Mouse (Mus musculus) liver, postnatal 0 days (tissue): ENCODE results near the gene Tspan4. TPM values are rescaled to one million over a fixed set of nuclear protein-coding genes. Genes with fewer than 3 reads are reported as not detected.

Experiments
- ATAC-seq: fragments of 200-750 bp; cut with Nextera tagmentation; 2 replicates; pipeline ENCODE4 v1.8.0; 2017; ENCODE audit warnings: mild to moderate bottlenecking, moderate library complexity
- DNase-seq: peaks from one replicate; pipeline ENCODE4 v3.0.0-alpha.2; 2016
- H3K27ac ChIP-seq: fragments of 300-500 bp; sonication (generic); 2 replicates; pipeline ENCODE4 v1.5.1; 2014; ENCODE audit warnings: antibody characterized with exemption, moderate library complexity, mild to moderate bottlenecking, low read depth
- H3K27me3 ChIP-seq: fragments of 300-500 bp; sonication (generic); 2 replicates; pipeline ENCODE4 v1.6.1; 2014; ENCODE audit warnings: low read length, control low read depth, mixed read lengths; ENCODE audit not compliant: insufficient read depth
- H3K36me3 ChIP-seq: fragments of 300-500 bp; sonication (generic); replicated peaks from 2 replicates; pipeline ENCODE4 v1.6.1; 2014; ENCODE audit warnings: mild to moderate bottlenecking, control low read depth, low read length, moderate library complexity, mixed read lengths; ENCODE audit not compliant: insufficient read depth
- H3K4me1 ChIP-seq: fragments of 300-500 bp; sonication (generic); 2 replicates; pipeline ENCODE4 v1.6.1; 2014; ENCODE audit warnings: antibody characterized with exemption, mild to moderate bottlenecking, control low read depth; ENCODE audit not compliant: insufficient read depth
- H3K4me2 ChIP-seq: fragments of 300-500 bp; sonication (generic); 2 replicates; pipeline ENCODE4 v1.6.1; 2014; ENCODE audit warnings: low read depth, mild to moderate bottlenecking, low read length, moderate library complexity, mixed read lengths
- H3K4me3 ChIP-seq: fragments of 300-500 bp; sonication (generic); 2 replicates; pipeline ENCODE4 v1.5.1; 2014; ENCODE audit warnings: low read depth, low read length
- H3K9ac ChIP-seq: fragments of 300-500 bp; sonication (generic); replicated peaks from 2 replicates; pipeline ENCODE4 v1.6.1; 2014; ENCODE audit warnings: mild to moderate bottlenecking, moderate library complexity
- H3K9me3 ChIP-seq: fragments of 300-500 bp; sonication (generic); 2 replicates; pipeline ENCODE4 v1.6.1; 2016; ENCODE audit warnings: mild to moderate bottlenecking, control low read depth, low read length, mixed read lengths
- CTCF ChIP-seq: sonication (generic); IDR thresholded peaks from 2 replicates; pipeline ENCODE4 v1.5.1; 2016; ENCODE audit warnings: antibody characterized with exemption, low read depth
- EP300 ChIP-seq: IDR thresholded peaks from 2 replicates; pipeline ENCODE4 v1.6.1; 2016; ENCODE audit warnings: antibody characterized with exemption, low read depth, mild to moderate bottlenecking
- WGBS: fragments of 180-500 bp; shearing (Covaris S2); extraction: QIAGEN DNeasy Blood & Tissue Kit; methylation state at CpG from one replicate; pipeline ENCODE4 v1.1.7; 2014; ENCODE audit not compliant: insufficient replicate concordance; 5-methylcytosine and 5-hydroxymethylcytosine counted together
- polyA plus RNA-seq: library from polyadenylated mRNA; unstranded; fragments of >200 nt; fragmentation: Nextera tagmentation; extraction: Ambion mirVana; gene quantifications from 2 replicates; pipeline ENCODE4 v1.2.1, GENCODE M21; 2015

Gene Tspan4
- polyA plus RNA-seq, 1 experiment from 2014 or later, result 72.2 TPM

DNA sequence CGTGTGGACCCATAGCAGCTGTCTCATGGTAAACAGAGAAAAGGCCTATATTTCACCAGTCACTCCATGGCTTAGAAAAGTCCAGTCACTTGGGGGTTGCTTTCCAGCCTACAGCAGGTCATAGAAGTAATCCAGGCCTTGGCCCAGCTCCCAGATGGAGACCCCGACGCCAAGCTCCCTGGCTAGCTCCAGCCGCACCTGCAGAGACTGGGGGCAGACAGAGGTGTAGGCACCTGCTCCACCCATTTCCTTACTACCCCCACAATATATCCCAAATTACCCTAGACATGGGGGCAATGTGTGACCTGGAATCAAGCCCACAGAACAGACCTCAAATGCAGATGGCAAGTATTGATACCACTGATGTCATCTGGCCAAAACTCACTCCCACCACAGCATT lies 20.9 kb downstream of the Tspan4 start:
- H3K9ac ChIP-seq, result no peak overlapping the region
- no peak overlapping the region for H3K4me2 ChIP-seq
- no peak overlapping the region for H3K27ac ChIP-seq
- H3K27me3 ChIP-seq, result no peaks in the 10 kb centered on the region
- H3K9me3 ChIP-seq, result no peaks in the 10 kb centered on the region
- peaks cover 12% of the 10 kb centered on the region for H3K36me3 ChIP-seq
- TF ChIP-seq EP300 (no peak), CTCF (no peak)
- ATAC-seq (no peak), DNase-seq (no peak)
- no peak overlapping the region for H3K4me3 ChIP-seq
- WGBS, result 83% methylated on average over 4 of the region's 4 CpGs
- no peaks in the 10 kb centered on the region for H3K4me1 ChIP-seq

DNA sequence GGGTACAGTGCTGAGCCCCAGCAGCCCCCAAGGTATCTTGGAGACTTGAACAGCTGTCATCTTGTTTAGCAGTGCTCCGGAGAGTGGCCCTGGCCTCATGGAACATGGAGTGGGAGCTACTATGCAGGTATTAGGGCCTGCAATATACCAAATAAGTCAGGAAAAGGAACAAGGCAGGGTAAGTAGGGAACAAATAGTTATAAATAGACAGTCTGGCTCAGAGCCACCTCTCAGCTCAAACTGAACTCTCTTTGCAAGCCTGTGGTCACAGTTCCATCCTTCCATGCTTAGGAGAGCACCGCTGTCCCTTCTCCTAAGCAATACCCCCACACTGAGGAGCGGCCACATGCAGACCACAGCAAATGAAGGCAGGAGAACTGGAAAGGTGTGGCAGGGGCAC lies 22.6 kb downstream of the Tspan4 start:
- Histone ChIP-seq H3K4me1 (peaks cover 4% of the 10 kb centered on the region; the same call in 1 of the 2 replicates), H3K4me3 (no peak overlapping the region), H3K27me3 (no peaks in the 10 kb centered on the region), H3K4me2 (no peak overlapping the region), H3K36me3 (peaks cover 12% of the 10 kb centered on the region), H3K27ac (no peak overlapping the region), H3K9me3 (no peaks in the 10 kb centered on the region), H3K9ac (no peak overlapping the region)
- 90% methylated on average over 3 of the region's 3 CpGs for WGBS
- TF ChIP-seq EP300 (no peak), CTCF (no peak)
- ATAC-seq, result no peak
- DNase-seq, result no peak

DNA sequence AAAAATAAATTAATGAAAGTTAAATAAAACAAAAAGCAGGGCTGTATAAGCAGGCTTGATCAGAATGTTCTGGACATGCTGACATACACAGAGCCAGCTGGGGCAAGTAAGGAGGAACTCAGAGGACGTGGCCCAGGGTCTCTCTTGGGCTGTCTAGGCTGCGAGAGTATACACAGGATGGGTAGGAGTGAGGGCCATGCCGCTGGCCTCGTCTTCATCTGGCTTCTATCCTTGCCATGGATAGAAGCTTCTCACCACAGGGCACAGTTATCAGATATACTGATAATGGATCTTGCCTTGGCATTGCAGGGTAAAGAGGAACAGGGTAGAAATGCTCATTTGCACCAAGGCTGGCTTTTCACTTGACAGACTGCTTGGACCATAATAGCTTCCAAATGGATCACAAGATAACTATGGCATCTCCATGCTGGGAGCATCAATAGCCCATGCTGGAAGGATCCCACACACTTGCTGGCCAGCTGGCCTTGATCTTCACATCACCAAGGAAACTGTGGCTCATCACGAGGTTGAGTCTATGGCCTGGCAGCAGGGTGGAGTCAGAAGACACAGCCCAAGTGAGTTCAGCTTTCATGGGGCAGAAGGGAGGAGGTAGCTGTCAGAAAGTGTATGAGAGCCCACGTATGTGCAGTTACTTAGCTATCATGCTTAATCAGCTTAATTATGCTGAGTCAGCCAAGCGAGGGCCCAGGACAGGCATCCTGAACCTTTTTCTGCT lies 26.9 kb downstream of the Tspan4 start:
- 80% methylated on average over 7 of the region's 7 CpGs for WGBS
- H3K27ac ChIP-seq, result no peak overlapping the region
- H3K4me2 ChIP-seq, result no peak overlapping the region
- H3K9me3 ChIP-seq, result no peaks in the 10 kb centered on the region
- no peak for ATAC-seq
- H3K36me3 ChIP-seq, result 0 out of 2 replicates have a peak, but pooled peaks cover 5% of the 10 kb centered on the region
- no peak overlapping the region for H3K4me3 ChIP-seq
- DNase-seq, result no peak
- TF ChIP-seq EP300 (no peak), CTCF (no peak)
- H3K4me1 ChIP-seq, result peaks cover 4% of the 10 kb centered on the region; the same call in 1 of the 2 replicates
- no peak overlapping the region for H3K9ac ChIP-seq
- H3K27me3 ChIP-seq, result no peaks in the 10 kb centered on the region

DNA sequence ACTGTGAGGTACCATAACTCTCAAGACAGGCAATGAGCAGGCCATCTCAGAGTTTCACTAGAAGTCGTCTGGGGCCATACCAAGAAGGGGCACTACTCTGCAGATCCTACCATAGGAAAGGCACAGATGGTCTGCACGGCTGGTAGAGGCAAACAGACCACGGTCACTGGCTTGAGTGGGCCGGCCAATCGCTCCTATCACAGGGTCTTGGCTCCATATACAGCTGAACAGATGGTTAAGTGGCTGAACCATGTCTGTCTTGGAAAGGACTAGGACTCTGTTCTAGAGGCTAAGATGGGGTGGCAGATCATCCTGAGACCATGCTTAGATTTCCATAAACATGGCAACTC lies 27.5 kb downstream of the Tspan4 start:
- 96% methylated on average over 5 of the region's 5 CpGs for WGBS
- Histone ChIP-seq H3K4me3 (no peak overlapping the region), H3K27me3 (no peaks in the 10 kb centered on the region), H3K4me1 (peaks cover 4% of the 10 kb centered on the region; the same call in 1 of the 2 replicates), H3K9ac (no peak overlapping the region), H3K4me2 (no peak overlapping the region), H3K27ac (no peak overlapping the region), H3K36me3 (0 out of 2 replicates have a peak, but pooled peaks cover 5% of the 10 kb centered on the region), H3K9me3 (no peaks in the 10 kb centered on the region)
- DNase-seq (no peak), ATAC-seq (no peak)
- no peak for TF ChIP-seq CTCF
- TF ChIP-seq EP300, result no peak

DNA sequence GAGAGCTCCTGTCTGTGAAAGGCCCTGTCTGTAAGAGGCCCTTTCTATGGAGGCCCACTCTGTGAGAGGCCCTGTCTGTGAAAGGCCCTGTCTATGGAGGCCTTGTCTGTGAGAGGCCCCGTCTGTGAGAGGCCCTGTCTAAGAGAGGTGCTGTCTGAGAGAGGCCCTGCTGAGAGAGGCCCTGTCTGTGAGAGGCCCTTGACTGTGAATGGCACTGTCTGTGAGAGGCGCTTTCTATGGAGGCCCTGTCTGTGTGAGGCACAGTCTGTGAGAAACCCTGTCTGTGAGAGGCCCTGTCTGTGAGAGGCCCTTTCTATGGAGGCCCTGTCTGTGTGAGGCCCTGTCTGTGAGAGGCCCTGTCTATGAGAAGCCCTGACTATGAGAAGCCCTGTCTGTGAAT lies 31.2 kb downstream of the Tspan4 start:
- Histone ChIP-seq H3K27me3 (no peaks in the 10 kb centered on the region), H3K4me2 (peak overlapping the region; percentile 67), H3K27ac (peak overlapping the region; percentile 60), H3K4me3 (peak overlapping the region; percentile 53), H3K36me3 (peaks cover 15% of the 10 kb centered on the region; the same call in 1 of the 2 replicates), H3K4me1 (peaks cover 4% of the 10 kb centered on the region; the same call in 1 of the 2 replicates), H3K9me3 (no peaks in the 10 kb centered on the region), H3K9ac (peak overlapping the region; percentile 70)
- TF ChIP-seq EP300 (no peak), CTCF (no peak)
- DNase-seq, result no peak
- WGBS, result 69% methylated on average over 2 of the region's 2 CpGs
- peak; percentile 62 for ATAC-seq

DNA sequence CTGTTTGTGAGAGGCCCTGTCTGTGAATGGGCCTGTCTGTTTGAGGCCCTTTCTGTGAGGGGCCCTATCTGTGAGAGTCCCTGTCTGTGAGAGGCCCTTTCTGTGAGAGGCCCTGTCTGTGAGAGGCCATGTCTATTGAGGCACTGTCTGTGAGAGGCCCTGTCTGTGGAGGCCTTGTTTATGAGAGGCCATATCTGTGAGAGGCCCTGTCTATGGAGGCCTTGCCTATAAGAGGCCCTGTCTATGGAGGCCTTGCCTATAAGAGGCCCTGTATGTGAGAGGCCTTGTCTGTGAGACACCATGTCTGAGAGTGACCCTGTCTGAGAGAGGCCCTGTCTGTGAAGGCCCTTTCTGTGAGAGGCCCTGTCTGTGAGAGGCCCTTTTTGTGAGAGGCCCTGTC lies 33.1 kb downstream of the Tspan4 start:
- TF ChIP-seq CTCF, result no peak
- no peak for TF ChIP-seq EP300
- Histone ChIP-seq H3K36me3 (peaks cover 17% of the 10 kb centered on the region), H3K4me1 (no peaks in the 10 kb centered on the region), H3K9me3 (no peaks in the 10 kb centered on the region), H3K4me2 (peak overlapping the region; percentile 67), H3K9ac (peak overlapping the region; percentile 70), H3K27ac (peak overlapping the region; percentile 60), H3K4me3 (peak overlapping the region; percentile 53), H3K27me3 (no peaks in the 10 kb centered on the region)
- ATAC-seq (peak; percentile 48), DNase-seq (no peak)

DNA sequence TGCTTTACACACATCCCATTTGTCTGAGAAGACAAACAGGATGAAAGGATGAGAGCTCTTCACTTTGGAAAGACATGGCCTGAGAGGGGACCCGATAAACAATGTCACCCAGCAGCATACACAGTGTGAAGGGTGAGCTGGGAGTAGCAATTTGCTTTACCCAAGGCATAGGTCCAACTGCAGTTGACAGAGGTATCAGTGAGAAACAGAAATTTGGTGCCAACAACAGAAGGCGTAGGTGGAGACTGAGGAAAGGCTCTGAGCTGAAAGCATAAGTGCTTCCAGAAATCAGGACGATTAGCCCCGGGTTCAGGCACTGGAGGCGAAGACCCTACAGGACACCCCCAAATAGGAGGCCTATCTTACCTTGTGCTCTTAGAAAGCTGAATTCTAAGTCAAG lies 35.2 kb downstream of the Tspan4 start:
- Histone ChIP-seq H3K9ac (no peak overlapping the region), H3K4me1 (no peaks in the 10 kb centered on the region), H3K27me3 (no peaks in the 10 kb centered on the region), H3K4me2 (no peak overlapping the region), H3K4me3 (no peak overlapping the region), H3K9me3 (no peaks in the 10 kb centered on the region), H3K27ac (no peak overlapping the region), H3K36me3 (peaks cover 20% of the 10 kb centered on the region)
- DNase-seq (no peak), ATAC-seq (no peak)
- no peak for TF ChIP-seq CTCF
- TF ChIP-seq EP300, result no peak
- 88% methylated on average over 5 of the region's 5 CpGs for WGBS
